Mouse (Mus musculus) liver, postnatal 0 days (tissue): Measurements from ENCODE around the gene D2hgdh.
"Not testable (repeated sequence)": the region's sequence is repeated elsewhere in the genome, so short reads cannot be mapped to it uniquely, and the experiment has no call there.

ENCODE experiments used
- CTCF ChIP-seq: sonication (generic); IDR thresholded peaks from 2 replicates; pipeline ENCODE4 v1.5.1; 2016; ENCODE audit warnings: antibody characterized with exemption, low read depth
- EP300 ChIP-seq: IDR thresholded peaks from 2 replicates; pipeline ENCODE4 v1.6.1; 2016; ENCODE audit warnings: antibody characterized with exemption, low read depth, mild to moderate bottlenecking

DNA sequence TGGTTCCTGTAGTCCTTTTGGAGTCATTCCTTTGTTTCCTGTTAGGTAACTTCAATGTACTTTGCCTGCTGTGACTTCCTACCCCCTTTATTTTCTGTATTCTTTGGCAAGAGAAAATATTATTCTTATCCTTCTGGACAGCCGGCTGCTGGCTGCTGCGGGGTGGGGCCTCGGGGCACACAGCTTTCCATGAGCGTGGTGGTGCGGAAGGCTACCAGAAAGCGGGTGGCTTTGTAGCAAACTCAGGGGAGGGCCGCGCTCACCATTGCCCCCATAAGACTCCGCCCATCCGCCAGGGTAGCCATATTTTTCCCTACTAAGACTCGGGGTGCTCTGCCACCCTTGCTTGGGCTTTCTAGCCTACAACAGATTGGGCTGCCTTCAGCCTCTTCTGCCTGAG lies 57.1 kb downstream of the D2hgdh start:
- TF ChIP-seq CTCF, EP300: not testable (repeated sequence)
